Mouse (Mus musculus): ENCODE measurements around the gene Nudt10.
"Not testable (repeated sequence)": the region's sequence is repeated elsewhere in the genome, so short reads cannot be mapped to it uniquely, and the experiment has no call there.

The Nudt10 gene

DNA sequence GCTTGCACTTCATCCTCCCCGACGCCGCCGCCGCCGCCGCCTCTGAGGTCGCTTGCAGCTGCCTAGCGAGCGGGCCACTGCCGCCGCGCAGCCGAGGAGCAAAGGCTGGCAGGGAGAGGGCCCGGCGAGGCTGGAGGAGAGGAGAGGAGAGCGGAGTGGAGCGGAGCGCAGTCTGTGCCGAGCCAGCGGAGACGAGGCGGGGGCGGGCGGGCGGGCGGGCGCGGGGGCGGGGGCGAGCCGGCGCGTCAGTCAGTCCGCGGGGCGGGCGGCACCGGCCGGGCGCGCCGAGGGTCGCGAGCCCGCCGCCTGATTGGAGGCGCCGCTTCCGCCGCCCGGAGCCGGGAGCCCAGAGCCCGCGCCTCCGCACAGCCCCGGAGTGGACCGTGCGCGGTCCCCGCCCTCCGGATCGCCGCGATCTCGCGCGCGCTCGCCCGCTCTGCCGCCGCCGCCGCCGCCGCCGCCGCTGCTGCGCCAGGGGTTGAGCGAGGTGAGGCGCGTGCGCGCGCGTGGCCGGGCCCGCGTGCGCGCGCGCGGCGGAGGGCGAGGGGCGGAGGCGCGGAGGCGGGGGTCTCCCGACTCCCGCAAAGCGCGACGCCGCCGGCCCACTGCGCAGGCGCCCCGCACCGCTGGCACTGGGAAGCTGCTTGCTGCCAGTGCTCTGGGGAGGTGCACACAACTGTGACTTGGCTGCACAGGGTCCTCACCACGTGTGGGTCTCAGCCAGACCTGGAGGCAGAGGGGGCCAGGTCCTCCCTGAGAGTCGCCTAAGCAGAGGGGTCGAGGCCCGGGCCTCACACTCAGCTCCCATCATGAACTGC is at the start of gene Nudt10:
Gene Nudt10 (minus strand): TSS at position 193 of the 818 bp plus-strand sequence.
- DNase-seq (ENCODE audit: low read depth) = not testable (repeated sequence)

DNA sequence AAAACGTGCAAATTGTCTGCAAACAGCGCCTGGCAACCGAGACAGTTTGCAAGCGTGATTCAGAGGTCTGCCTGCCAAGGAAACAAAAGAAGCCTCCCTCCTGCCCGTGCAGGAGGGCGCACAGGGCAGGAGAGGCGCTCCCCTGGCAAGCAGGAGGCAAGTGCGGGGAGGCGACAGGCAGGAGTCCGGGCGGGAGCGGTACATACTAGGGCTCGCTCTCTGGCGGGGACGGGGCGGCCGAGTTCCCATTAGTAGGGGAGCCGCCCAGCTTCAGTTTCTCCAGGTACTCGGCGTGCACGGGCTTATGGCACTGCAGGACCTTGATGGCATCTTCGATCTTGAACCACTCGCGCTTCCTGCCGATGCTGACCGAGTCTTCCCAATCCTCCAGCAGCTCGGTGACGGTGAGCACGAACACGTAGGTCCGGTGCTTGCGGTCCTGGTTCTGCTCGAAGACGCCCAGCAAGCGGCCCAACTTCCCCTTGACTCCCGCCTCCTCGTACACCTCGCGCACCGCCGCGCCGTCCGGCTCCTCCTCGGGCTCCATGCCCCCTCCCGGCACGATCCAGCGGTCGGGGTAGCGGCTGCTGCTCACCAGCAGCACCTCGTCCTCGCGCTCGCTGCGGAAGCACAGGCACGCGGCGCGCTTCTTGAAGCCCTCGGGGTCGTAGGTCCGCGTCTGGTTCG is 536 bp downstream of the Nudt10 start:
- not testable (repeated sequence) for DNase-seq (ENCODE audit: low read depth)

DNA sequence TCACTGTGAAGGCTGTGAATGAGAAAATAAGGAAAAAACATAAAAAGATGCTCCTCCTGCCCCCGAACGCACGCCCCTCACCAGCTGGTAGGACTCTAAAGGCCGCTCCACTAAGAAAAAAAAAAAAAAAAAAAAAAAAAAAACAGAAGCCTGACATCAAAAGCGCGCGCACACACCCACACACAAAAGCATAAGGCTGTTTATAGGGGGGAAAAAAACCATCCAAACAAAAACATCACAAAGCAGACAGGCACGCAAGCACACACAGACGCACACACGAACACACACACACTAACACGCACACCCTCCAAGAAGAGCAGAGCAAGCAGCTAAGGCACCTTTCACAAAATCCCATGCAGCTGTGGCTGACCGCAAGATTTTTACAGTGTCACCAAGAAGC is 1.1 kb downstream of the Nudt10 start:
- no peak for DNase-seq (ENCODE audit: low read depth)
